Mouse (Mus musculus) thymus, postnatal 0 days (tissue): Measurements from ENCODE around the gene Socs3. TPM values are rescaled to one million over a fixed set of nuclear protein-coding genes. Genes with fewer than 3 reads are reported as not detected.

Experiments used
- DNase-seq: peaks from one replicate; pipeline ENCODE4 v3.0.0-alpha.2; 2015; ENCODE audit warnings: low spot score
- polyA plus RNA-seq: library from polyadenylated mRNA; unstranded; fragments of >200 nt; fragmentation: Nextera tagmentation; extraction: Ambion mirVana; gene quantifications from 2 replicates; pipeline ENCODE4 v1.2.1, GENCODE M21; 2015

The Socs3 gene
- polyA plus RNA-seq, 1 experiment from 2014 or later, result 26.7 TPM

- DNase-seq, result no peak
These were observed 25.8 kb upstream of the Socs3 start for GRCm38 (mm10) chr11:117995661-117996060.

GRCm38 (mm10) chr11:117995255-117995654 lies 25.4 kb upstream of the Socs3 start:
- DNase-seq, result no peak

GRCm38 (mm10) chr11:117994250-117995057 lies 24.6 kb upstream of the Socs3 start:
- DNase-seq, result peak; percentile 14

GRCm38 (mm10) chr11:117993190-117994175 lies 23.6 kb upstream of the Socs3 start:
- no peak for DNase-seq

GRCm38 (mm10) chr11:117991502-117992470 lies 21.9 kb upstream of the Socs3 start:
- DNase-seq, result no peak

- peak; percentile 40 for DNase-seq
These were observed 20.1 kb upstream of the Socs3 start for GRCm38 (mm10) chr11:117989926-117990325.

- DNase-seq, result no peak
These were observed 19.4 kb upstream of the Socs3 start for GRCm38 (mm10) chr11:117989241-117989640.

- no peak for DNase-seq
These were observed 18.1 kb upstream of the Socs3 start for GRCm38 (mm10) chr11:117987968-117988367.

- no peak for DNase-seq
These were observed 17.2 kb upstream of the Socs3 start for GRCm38 (mm10) chr11:117987032-117987451.

- peak; percentile 94 for DNase-seq
These were observed 16.5 kb upstream of the Socs3 start, which contains the start of gene Pgs1 for GRCm38 (mm10) chr11:117986126-117987031. Gene Pgs1, plus strand, starts transcription at chr11:117986292.

GRCm38 (mm10) chr11:117983770-117984169 lies 13.9 kb upstream of the Socs3 start:
- DNase-seq, result no peak

- DNase-seq, result no peak
These were observed 12.6 kb upstream of the Socs3 start for GRCm38 (mm10) chr11:117982426-117982825.

GRCm38 (mm10) chr11:117979388-117979787 lies 9.5 kb upstream of the Socs3 start:
- DNase-seq, result no peak

- DNase-seq, result no peak
These were observed 8.0 kb upstream of the Socs3 start for GRCm38 (mm10) chr11:117977694-117978360.

GRCm38 (mm10) chr11:117976081-117976582 lies 6.3 kb upstream of the Socs3 start:
- DNase-seq, result no peak

GRCm38 (mm10) chr11:117975211-117975967 lies 5.5 kb upstream of the Socs3 start:
- DNase-seq, result no peak

GRCm38 (mm10) chr11:117974327-117975125 lies 4.7 kb upstream of the Socs3 start:
- peak; percentile 59 for DNase-seq
